Mouse (Mus musculus) kidney, adult 2 months (tissue): ENCODE measurements around the gene Dnah6. TPM values are rescaled to one million over a fixed set of nuclear protein-coding genes. Genes with fewer than 3 reads are reported as not detected.

Experiments used
- DNase-seq: peaks from one replicate; pipeline ENCODE4 v3.0.0; 2021
- H3K27ac ChIP-seq: fragments of 200-500 bp; 2 replicates; pipeline ENCODE4 v1.5.1; 2012; ENCODE audit warnings: low read depth, low read length, control low read depth, inconsistent platforms; ENCODE audit not compliant: insufficient read depth
- H3K27me3 ChIP-seq: fragments of 200-500 bp; replicated peaks from 2 replicates; pipeline ENCODE4 v1.6.1; 2012; ENCODE audit warnings: mild to moderate bottlenecking, moderate library complexity, low read length, inconsistent platforms; ENCODE audit not compliant: control insufficient read depth, insufficient read depth
- H3K36me3 ChIP-seq: fragments of 200-500 bp; 2 replicates; pipeline ENCODE4 v1.6.1; 2012; ENCODE audit warnings: mild to moderate bottlenecking, moderate library complexity, low read length, inconsistent platforms; ENCODE audit not compliant: control insufficient read depth, insufficient read depth
- H3K4me1 ChIP-seq: fragments of 200-500 bp; 2 replicates; pipeline ENCODE4 v1.6.1; 2011; ENCODE audit warnings: low read length; ENCODE audit not compliant: control insufficient read depth, insufficient read depth
- H3K4me3 ChIP-seq: fragments of 200-500 bp; 2 replicates; pipeline ENCODE4 v1.5.1; 2011; ENCODE audit warnings: mild to moderate bottlenecking, low read depth, low read length, control low read depth; ENCODE audit not compliant: insufficient read depth
- CTCF ChIP-seq: fragments of 200-500 bp; conservative IDR thresholded peaks from 2 replicates; pipeline ENCODE4 v1.5.1; 2011; ENCODE audit warnings: low read depth, mild to moderate bottlenecking, control low read depth, low read length, moderate library complexity, mixed read lengths; ENCODE audit not compliant: insufficient read depth, insufficient read length
- POLR2A ChIP-seq: fragments of 200-500 bp; IDR thresholded peaks from one replicate; pipeline ENCODE4 v1.6.1; 2011; ENCODE audit warnings: low read depth, low read length, control low read depth
- WGBS: fragments of 180-500 bp; shearing (Covaris S2); methylation state at CpG from one replicate; pipeline ENCODE4 v1.1.7; 2018; 5-methylcytosine and 5-hydroxymethylcytosine counted together
- polyA plus RNA-seq: library from polyadenylated mRNA; depleted of rRNA; stranded (reverse); fragments of >200 nt; gene quantifications from 2 replicates; pipeline ENCODE4 v1.2.3, GENCODE M21; 2012

Gene Dnah6
- polyA plus RNA-seq, 1 experiment: 0.03 TPM

GRCm38 (mm10) chr6:73210445-73210972, 10.9 kb downstream of the Dnah6 start:
- Histone ChIP-seq H3K4me1 (no peaks in the 10 kb centered on the region), H3K27ac (no peak overlapping the region), H3K27me3 (no peaks in the 10 kb centered on the region), H3K36me3 (no peaks in the 10 kb centered on the region), H3K4me3 (no peak overlapping the region)
- 72% methylated on average over 4 of the region's 4 CpGs for WGBS
- DNase-seq: no peak
- TF ChIP-seq POLR2A (no peak), CTCF (no peak)

GRCm38 (mm10) chr6:73209598-73209997, 11.9 kb downstream of the Dnah6 start:
- TF ChIP-seq POLR2A (no peak), CTCF (no peak)
- H3K27me3 ChIP-seq: no peaks in the 10 kb centered on the region
- no peak overlapping the region for H3K27ac ChIP-seq
- no peaks in the 10 kb centered on the region for H3K36me3 ChIP-seq
- no peak for DNase-seq
- no peak overlapping the region for H3K4me3 ChIP-seq
- H3K4me1 ChIP-seq: no peaks in the 10 kb centered on the region
- 91% methylated on average over 6 of the region's 6 CpGs for WGBS

GRCm38 (mm10) chr6:73204937-73205336, 16.5 kb downstream of the Dnah6 start:
- Histone ChIP-seq H3K36me3 (no peaks in the 10 kb centered on the region), H3K27me3 (no peaks in the 10 kb centered on the region), H3K4me3 (no peak overlapping the region), H3K27ac (no peak overlapping the region), H3K4me1 (no peaks in the 10 kb centered on the region)
- no peak for TF ChIP-seq CTCF
- no peak for TF ChIP-seq POLR2A
- WGBS: 78% methylated on average over 4 of the region's 4 CpGs
- DNase-seq: no peak

- Histone ChIP-seq H3K27ac (no peak overlapping the region), H3K27me3 (no peaks in the 10 kb centered on the region), H3K4me3 (no peak overlapping the region), H3K4me1 (no peaks in the 10 kb centered on the region), H3K36me3 (no peaks in the 10 kb centered on the region)
- WGBS: 76% methylated on average over 2 of the region's 2 CpGs
- TF ChIP-seq POLR2A: no peak
- TF ChIP-seq CTCF: no peak
- no peak for DNase-seq
Measured at GRCm38 (mm10) chr6:73203724-73204123, 17.7 kb downstream of the Dnah6 start.

GRCm38 (mm10) chr6:73195291-73195690, 26.2 kb downstream of the Dnah6 start:
- no peak overlapping the region for H3K4me3 ChIP-seq
- H3K36me3 ChIP-seq: no peaks in the 10 kb centered on the region
- TF ChIP-seq POLR2A (no peak), CTCF (no peak)
- no peak overlapping the region for H3K27ac ChIP-seq
- WGBS: 91% methylated on average over 13 of the region's 13 CpGs
- no peaks in the 10 kb centered on the region for H3K27me3 ChIP-seq
- no peak for DNase-seq
- no peaks in the 10 kb centered on the region for H3K4me1 ChIP-seq

DNA sequence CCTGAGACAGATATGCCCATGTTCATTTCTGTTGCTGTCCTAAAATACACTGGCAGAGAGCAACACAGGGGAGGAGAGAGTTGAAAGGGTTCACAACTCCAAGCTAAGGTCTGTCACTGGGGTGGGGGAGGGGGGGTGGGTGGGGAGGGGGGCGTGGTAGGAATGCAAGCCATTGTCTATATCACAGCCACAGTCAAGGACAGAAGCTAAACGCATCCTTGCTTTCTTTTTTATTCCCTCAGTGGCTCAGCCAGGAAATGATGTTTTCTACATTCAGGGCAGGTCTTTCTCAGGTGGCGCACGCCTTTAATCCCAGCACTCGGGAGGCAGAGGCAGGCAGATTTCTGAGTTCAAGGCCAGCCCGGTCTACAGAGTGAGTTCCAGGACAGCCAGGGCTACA, 30.7 kb downstream of the Dnah6 start:
- Histone ChIP-seq H3K36me3 (no peaks in the 10 kb centered on the region), H3K4me3 (no peak overlapping the region), H3K27me3 (no peaks in the 10 kb centered on the region), H3K4me1 (no peaks in the 10 kb centered on the region), H3K27ac (no peak overlapping the region)
- TF ChIP-seq CTCF (no peak), POLR2A (no peak)
- 73% methylated on average over 6 of the region's 6 CpGs for WGBS
- no peak for DNase-seq

GRCm38 (mm10) chr6:73184276-73184675, 37.2 kb downstream of the Dnah6 start:
- H3K36me3 ChIP-seq: no peaks in the 10 kb centered on the region
- no peaks in the 10 kb centered on the region for H3K4me1 ChIP-seq
- TF ChIP-seq POLR2A (no peak), CTCF (no peak)
- no peak for DNase-seq
- no peak overlapping the region for H3K27ac ChIP-seq
- 84% methylated on average over 5 of the region's 5 CpGs for WGBS
- no peaks in the 10 kb centered on the region for H3K27me3 ChIP-seq
- H3K4me3 ChIP-seq: no peak overlapping the region
